Mouse (Mus musculus): ENCODE data around the gene Pdx1. TPM values are rescaled to one million over a fixed set of nuclear protein-coding genes. Genes with fewer than 3 reads are reported as not detected.

Gene Pdx1
- total and polyA plus RNA-seq, 3 experiments: not detected

- H3K4me1 ChIP-seq (ENCODE audit: control insufficient read depth in 1 of 2, insufficient read depth in 2 of 2, low read length in 2 of 2): no peaks in the 10 kb centered on the region
- H3K27ac ChIP-seq (ENCODE audit: control insufficient read depth, low read depth, low read length): no peak overlapping the region
- no peaks in the 10 kb centered on the region for H3K36me3 ChIP-seq (ENCODE audit: control insufficient read depth in 1 of 2, insufficient read depth in 2 of 2, low read length in 2 of 2)
- no peak overlapping the region for H3K4me3 ChIP-seq (ENCODE audit: control insufficient read depth in 1 of 2, insufficient read depth in 1 of 2, low read depth in 2 of 2, low read length in 2 of 2)
- H3K9me3 ChIP-seq (replicated peaks; ENCODE audit: insufficient read depth, low read length): no peaks in the 10 kb centered on the region
- no peaks in the 10 kb centered on the region for H3K79me2 ChIP-seq (ENCODE audit: control insufficient read depth, insufficient read depth, low read length, poor library complexity)
- H3K27me3 ChIP-seq (ENCODE audit: control insufficient read depth in 1 of 2, insufficient read depth in 2 of 2, low read length in 2 of 2): 0 out of 4 replicates have a peak, but pooled peaks cover 0 to 2% of the 10 kb centered on the region in 2 experiments
- peak; percentile 39 for DNase-seq (ENCODE audit: low read depth, low spot score)
- no peak for TF ChIP-seq SIN3A (IDR thresholded peaks at IDR 0.05; ENCODE audit: low read length)
- peak; percentile 39 to 68 (median 67); a peak in 5 of 6 replicates for TF ChIP-seq CTCF (IDR thresholded peaks at IDR 0.05 in 2 of 3, conservative IDR thresholded peaks at IDR 0.05 in 1 of 3; ENCODE audit: control insufficient read depth in 1 of 3, insufficient read depth in 1 of 3, low read depth in 2 of 3, low read length in 3 of 3, poor library complexity in 1 of 3, severe bottlenecking in 1 of 3)
- TF ChIP-seq EP300 (IDR thresholded peaks at IDR 0.05; ENCODE audit: low read depth in 1 of 2, low read length in 2 of 2): no peak
- TF ChIP-seq RAD21 (IDR thresholded peaks at IDR 0.05; ENCODE audit: low read depth, low read length): peak; percentile 46
- TF ChIP-seq SMC3 (IDR thresholded peaks at IDR 0.05; ENCODE audit: low read depth, low read length): peak; percentile 64
- no peak overlapping the region for H3K9ac ChIP-seq (ENCODE audit: control insufficient read depth, low read depth, low read length, poor library complexity, severe bottlenecking)
Measured at GRCm38 (mm10) chr5:147299255-147300000, 29.7 kb downstream of the Pdx1 start.

GRCm38 (mm10) chr5:147300001-147300363, 30.2 kb downstream of the Pdx1 start:
- H3K79me2 ChIP-seq (ENCODE audit: control insufficient read depth, insufficient read depth, low read length, poor library complexity): no peaks in the 10 kb centered on the region
- no peak overlapping the region for H3K4me3 ChIP-seq (ENCODE audit: control insufficient read depth in 1 of 2, insufficient read depth in 1 of 2, low read depth in 2 of 2, low read length in 2 of 2)
- H3K9me3 ChIP-seq (replicated peaks; ENCODE audit: insufficient read depth, low read length): no peaks in the 10 kb centered on the region
- TF ChIP-seq RCOR1 (IDR thresholded peaks at IDR 0.05; ENCODE audit: low read depth, low read length): no peak
- no peak for TF ChIP-seq ZNF384 (IDR thresholded peaks at IDR 0.05; ENCODE audit: low read depth, low read length)
- TF ChIP-seq ZKSCAN1 (IDR thresholded peaks at IDR 0.05; ENCODE audit: low read depth, low read length): no peak
- TF ChIP-seq TCF12 (IDR thresholded peaks at IDR 0.05; ENCODE audit: low read depth, low read length): no peak
- TF ChIP-seq GABPA (IDR thresholded peaks at IDR 0.05; ENCODE audit: low read depth, low read length): no peak
- no peak for TF ChIP-seq GATA1 (IDR thresholded peaks at IDR 0.05; ENCODE audit: low read depth, low read length)
- TF ChIP-seq CHD2 (IDR thresholded peaks at IDR 0.05; ENCODE audit: low read length): no peak
- no peak for TF ChIP-seq RAD21 (IDR thresholded peaks at IDR 0.05; ENCODE audit: low read depth, low read length)
- TF ChIP-seq NELFE (IDR thresholded peaks at IDR 0.05; ENCODE audit: low read depth, low read length): no peak
- TF ChIP-seq CTCF (IDR thresholded peaks at IDR 0.05 in 2 of 3, conservative IDR thresholded peaks at IDR 0.05 in 1 of 3; ENCODE audit: control insufficient read depth in 1 of 3, insufficient read depth in 1 of 3, low read depth in 2 of 3, low read length in 3 of 3, poor library complexity in 1 of 3, severe bottlenecking in 1 of 3): no peak
- TF ChIP-seq ETS1 (IDR thresholded peaks at IDR 0.05; ENCODE audit: low read depth, low read length): no peak
- no peak for TF ChIP-seq E2F4 (IDR thresholded peaks at IDR 0.05; ENCODE audit: borderline replicate concordance, low read depth, low read length)
- no peak for TF ChIP-seq TAL1 (IDR thresholded peaks at IDR 0.05; ENCODE audit: low read length)
- TF ChIP-seq TBP (IDR thresholded peaks at IDR 0.05; ENCODE audit: low read depth, low read length): no peak
- TF ChIP-seq EP300 (IDR thresholded peaks at IDR 0.05; ENCODE audit: low read depth in 1 of 2, low read length in 2 of 2): no peak
- no peak for TF ChIP-seq SIN3A (IDR thresholded peaks at IDR 0.05; ENCODE audit: low read length)
- H3K9ac ChIP-seq (ENCODE audit: control insufficient read depth, low read depth, low read length, poor library complexity, severe bottlenecking): no peak overlapping the region
- no peak for DNase-seq (ENCODE audit: low read depth, low spot score)
- H3K36me3 ChIP-seq (ENCODE audit: control insufficient read depth in 1 of 2, insufficient read depth in 2 of 2, low read length in 2 of 2): no peaks in the 10 kb centered on the region
- H3K27ac ChIP-seq (ENCODE audit: control insufficient read depth, low read depth, low read length): no peak overlapping the region
- 0 out of 4 replicates have a peak, but pooled peaks cover 0 to 2% of the 10 kb centered on the region in 2 experiments for H3K27me3 ChIP-seq (ENCODE audit: control insufficient read depth in 1 of 2, insufficient read depth in 2 of 2, low read length in 2 of 2)
- H3K4me1 ChIP-seq (ENCODE audit: control insufficient read depth in 1 of 2, insufficient read depth in 2 of 2, low read length in 2 of 2): no peaks in the 10 kb centered on the region

Data from MEL (cell line).